Mouse (Mus musculus) forelimb bud, embryonic 11.5 days (tissue): ENCODE results near the gene Rps5.
"Not testable (repeated sequence)": the region's sequence is repeated elsewhere in the genome, so short reads cannot be mapped to it uniquely, and the experiment has no call there.

Experiments used
- DNase-seq: peaks from one replicate; pipeline ENCODE4 v3.0.0-alpha.2; 2012; ENCODE audit warnings: low read depth, low spot score

Gene Rps5

GRCm38 (mm10) chr7:12921705-12922465 is at the start of gene Rps5:
Rps5 (plus strand) TSS chr7:12922290.
- DNase-seq, result peak; percentile 100

- peak; percentile 40 for DNase-seq
Measured at GRCm38 (mm10) chr7:12874301-12874700, 47.8 kb upstream of the Rps5 start.

DNA sequence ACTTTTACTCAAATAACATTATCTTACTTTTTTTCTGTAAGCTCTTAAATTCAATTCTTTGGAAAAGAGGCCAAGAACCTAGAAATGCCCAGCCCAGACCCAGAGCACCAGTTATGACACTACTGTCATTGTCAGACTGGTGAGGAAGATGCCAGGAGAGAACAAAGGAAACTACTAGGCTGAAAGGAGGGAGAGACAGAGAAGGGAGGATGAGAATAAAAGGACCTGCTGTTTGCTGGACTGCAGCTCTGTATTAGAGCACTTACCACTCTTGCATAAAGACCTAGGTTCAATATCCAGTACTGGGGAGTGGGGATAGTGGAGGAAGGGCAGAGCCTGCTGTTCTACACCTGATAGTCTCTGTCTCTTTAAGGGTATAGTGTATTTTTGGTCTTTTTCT is 42.1 kb upstream of the Rps5 start:
- DNase-seq, result no peak

GRCm38 (mm10) chr7:12880497-12880896 is 41.6 kb upstream of the Rps5 start:
- not testable (repeated sequence) for DNase-seq

- DNase-seq, result peak; percentile 95
Measured at GRCm38 (mm10) chr7:12880911-12881660, 41.0 kb upstream of the Rps5 start, which contains the start of gene Zfp128. Zfp128 (plus strand) TSS chr7:12881177.

- DNase-seq, result no peak
Measured at GRCm38 (mm10) chr7:12886563-12887266, 35.4 kb upstream of the Rps5 start.

DNA sequence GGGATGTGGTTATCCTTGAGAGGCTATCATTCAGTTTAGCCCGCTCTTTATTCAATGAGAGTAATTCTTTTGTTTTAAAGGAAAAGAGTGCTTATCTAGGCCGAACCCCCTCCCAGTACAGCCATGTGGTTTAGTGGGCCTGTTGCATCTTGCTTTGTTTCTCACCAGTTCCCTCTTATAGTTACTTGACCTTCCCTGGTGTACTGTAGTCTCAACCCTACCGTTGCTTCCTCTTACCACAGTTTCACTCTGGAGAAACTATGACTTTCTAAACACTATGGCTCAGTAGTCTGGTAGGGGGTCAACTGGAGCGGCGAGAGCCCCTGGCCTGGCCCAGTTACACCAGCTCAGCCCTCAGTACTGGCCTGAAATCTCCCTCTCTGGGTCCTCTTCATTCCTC is 34.5 kb upstream of the Rps5 start:
- DNase-seq, result no peak

DNA sequence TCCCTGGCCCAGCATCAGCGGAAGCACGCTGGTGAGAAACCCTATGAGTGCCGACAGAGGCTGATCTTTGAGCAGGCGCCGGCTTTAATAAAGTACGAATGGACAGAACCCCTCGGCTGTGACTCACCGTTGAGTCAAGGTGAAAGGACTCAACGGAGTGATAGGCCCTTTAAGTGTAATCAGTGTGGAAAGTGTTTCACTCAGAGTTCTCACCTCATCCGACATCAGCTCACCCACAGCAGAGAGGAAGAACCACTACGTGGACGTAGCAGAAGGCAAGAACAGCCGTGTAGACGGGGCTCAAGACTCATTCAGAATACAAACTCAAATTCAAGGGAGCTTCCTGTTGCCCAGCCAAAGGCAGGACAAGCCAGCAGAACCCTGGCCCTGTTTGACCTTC is 31.2 kb upstream of the Rps5 start:
- no peak for DNase-seq

GRCm38 (mm10) chr7:12891334-12891733 is 30.8 kb upstream of the Rps5 start:
- no peak for DNase-seq

- DNase-seq, result peak; percentile 96
Measured at GRCm38 (mm10) chr7:12897655-12898410, 24.3 kb upstream of the Rps5 start, which contains the start of gene Zscan22. Zscan22 (plus strand) TSS chr7:12897815.

DNA sequence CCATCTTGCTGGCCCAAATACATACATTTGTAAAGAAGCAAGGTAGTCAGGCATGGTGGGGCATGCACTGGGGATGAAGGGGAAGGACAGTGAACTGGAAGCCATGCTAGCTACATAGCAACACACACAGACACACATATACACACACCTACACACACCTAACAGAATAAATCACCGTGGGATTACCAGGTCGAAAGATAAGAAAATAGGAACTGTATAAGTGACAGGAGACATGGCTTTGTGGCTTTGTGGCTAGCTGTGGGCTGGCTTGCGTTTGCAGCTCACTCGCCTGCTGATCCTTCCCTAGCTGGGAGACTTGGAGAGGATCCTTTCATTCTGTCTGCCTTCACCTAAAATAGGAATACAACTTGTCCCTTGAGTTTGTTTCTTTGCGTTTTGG is 20.6 kb upstream of the Rps5 start:
- no peak for DNase-seq

GRCm38 (mm10) chr7:12903623-12904022 is 18.5 kb upstream of the Rps5 start:
- peak; percentile 14 for DNase-seq

DNA sequence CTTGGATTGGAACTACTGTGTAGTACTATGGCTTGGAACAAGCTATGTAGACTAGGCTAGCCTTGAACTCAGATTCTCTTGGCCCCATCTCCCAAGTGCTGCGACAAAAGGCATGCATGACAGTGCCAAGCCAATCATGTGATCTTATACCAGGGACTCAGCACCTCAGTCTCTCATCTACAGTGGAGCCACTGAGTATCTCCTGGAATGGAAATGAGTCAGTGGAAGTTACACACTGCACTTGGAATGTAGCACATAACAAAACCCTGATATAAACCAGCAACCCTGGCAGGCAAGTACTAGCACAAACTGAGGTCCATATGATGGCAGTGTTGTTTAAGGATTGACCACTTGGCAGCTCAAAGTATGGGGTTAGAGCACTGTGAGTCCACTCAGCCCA is 16.9 kb upstream of the Rps5 start:
- DNase-seq, result no peak

GRCm38 (mm10) chr7:12909498-12909962 is 12.6 kb upstream of the Rps5 start:
- peak; percentile 72 for DNase-seq

DNA sequence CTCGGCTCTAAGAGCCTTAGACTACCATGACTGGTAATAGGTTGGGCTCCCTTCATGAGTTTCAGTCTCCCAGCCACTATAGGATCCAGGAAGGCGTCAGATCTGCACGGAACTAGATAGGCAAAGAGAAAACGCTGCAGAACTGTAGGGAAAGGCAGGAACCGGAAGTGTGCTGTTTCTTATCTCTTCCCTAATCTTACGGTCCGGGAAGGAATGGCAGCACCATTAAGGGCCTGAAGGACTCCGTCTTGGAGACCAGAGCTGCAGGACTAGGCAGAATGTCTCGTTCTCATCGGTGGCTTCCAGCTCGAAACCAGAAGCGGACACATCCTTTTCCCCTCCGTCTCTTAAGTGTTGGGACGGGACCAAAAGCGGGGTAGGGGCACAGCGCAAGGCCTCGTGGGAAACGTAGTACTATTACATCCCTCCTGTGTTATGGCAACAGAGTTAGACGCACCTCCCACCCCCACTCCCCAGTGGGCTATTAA is 11.9 kb upstream of the Rps5 start:
- peak; percentile 58 for DNase-seq

- no peak for DNase-seq
Measured at GRCm38 (mm10) chr7:12913556-12913955, 8.5 kb upstream of the Rps5 start.

DNA sequence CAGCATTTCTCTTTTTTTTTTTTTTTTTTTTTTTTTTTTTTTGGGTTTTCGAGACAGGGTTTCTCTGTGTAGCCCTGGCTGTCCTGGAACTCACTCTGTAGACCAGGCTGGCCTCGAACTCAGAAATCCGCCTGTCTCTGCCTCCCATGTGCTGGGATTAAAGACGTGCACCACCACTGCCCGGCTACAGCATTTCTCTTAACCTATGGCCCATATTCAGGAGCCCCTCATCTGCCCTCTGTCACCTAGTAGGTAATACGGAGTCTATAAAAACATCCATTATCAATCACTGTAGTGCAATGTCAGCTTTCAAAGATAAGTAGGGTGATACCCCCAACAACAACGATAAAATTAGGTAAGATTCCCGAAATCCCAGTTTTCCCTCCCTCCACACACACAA is 1.6 kb upstream of the Rps5 start:
- not testable (repeated sequence) for DNase-seq

DNA sequence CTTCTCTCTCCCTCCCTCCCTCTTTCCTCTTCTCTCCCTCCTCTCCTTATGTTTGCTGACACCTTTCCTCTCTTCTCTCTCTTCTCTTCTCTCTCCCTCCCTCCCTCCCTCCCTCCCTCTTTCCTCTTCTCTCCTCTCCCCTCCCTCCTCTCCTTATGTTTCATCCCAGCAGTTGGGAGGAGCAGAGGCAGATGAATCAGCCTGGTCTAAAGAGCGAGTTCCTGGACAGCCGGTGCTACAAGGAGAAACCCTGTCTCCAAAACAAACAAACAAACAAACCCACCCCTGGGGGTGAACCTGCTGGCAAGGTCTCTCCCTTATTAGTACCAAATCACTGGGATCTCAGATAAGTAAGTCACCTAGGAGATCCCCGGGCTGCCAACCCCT is 779 bp upstream of the Rps5 start:
- DNase-seq, result no peak

- DNase-seq, result no peak
Measured at GRCm38 (mm10) chr7:12922729-12923128, 639 bp downstream of the Rps5 start.

GRCm38 (mm10) chr7:12926316-12926715 is 4.2 kb downstream of the Rps5 start:
- DNase-seq, result no peak

- DNase-seq, result peak; percentile 42
Measured at GRCm38 (mm10) chr7:12927191-12927680, 5.1 kb downstream of the Rps5 start, which contains the start of gene Rnf225. Rnf225 (plus strand) TSS chr7:12927416.
